Mouse (Mus musculus): Measurements from ENCODE around the gene Pde1c. TPM values are rescaled to one million over a fixed set of nuclear protein-coding genes. Genes with fewer than 3 reads are reported as not detected.

The Pde1c gene
- total RNA-seq, 1 experiment from 2014 or later: 0.58 TPM

DNA sequence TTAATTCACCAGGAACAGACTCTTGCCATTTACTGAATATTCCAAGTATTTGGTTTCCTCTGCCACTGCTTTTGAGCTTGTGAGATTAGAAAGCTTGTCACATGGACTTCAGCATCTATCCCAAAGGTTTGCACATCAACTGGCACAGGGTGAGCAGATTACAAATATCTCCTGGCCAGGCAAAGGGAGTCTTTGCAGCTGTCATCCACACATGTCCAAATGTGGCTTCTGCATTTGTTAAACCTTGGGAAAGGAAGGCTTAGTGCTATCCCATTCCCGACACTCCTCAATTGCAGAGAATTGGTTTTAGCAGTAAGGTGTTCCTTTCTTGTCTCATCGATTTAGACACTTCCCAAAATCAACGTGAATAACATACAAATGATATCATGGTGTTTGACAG, 221.7 kb downstream of the Pde1c start:
- ATAC-seq (ENCODE audit: extremely low read depth, insufficient number of reproducible peaks, low FRiP score, poor library complexity, severe bottlenecking): no peak

DNA sequence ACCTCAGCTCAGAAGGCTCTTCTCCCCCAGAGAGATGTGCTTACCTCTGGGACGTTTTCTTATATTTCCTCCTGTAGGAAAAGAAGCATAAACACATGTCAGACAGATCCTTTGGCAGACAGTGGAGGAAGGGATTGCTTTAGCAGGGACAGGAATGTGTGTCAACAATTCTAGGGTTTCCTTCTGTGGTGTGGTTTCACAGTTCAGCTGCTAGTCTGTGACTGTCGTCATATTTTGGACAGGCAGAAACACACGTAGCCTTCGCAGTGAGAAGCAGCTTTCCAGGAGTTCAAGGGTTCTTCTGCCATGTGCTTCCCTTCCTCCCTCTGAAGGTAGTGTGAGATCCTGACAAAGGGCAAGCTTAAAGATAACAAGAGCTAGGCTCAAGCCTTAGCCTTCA, 223.8 kb downstream of the Pde1c start:
- ATAC-seq (ENCODE audit: extremely low read depth, insufficient number of reproducible peaks, low FRiP score, poor library complexity, severe bottlenecking): no peak

DNA sequence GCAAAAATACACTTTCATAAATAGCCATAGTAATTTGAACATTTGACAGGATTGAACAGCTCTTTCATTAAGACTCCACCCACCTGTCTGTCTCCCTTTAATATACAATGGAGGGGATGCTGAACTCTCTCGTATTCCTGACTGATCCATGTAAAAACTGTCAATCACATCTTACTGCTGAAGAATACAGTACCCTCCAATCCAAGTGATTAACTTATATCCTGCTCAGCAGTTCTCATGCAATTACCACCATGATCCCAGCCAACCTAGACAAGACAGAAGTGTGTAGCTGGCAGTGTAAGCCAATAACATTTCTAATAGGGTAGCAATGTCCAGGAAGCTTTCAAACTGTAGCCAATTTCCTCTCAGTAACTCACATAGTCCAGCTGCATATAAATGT, 226.9 kb downstream of the Pde1c start:
- no peak for ATAC-seq (ENCODE audit: extremely low read depth, insufficient number of reproducible peaks, low FRiP score, poor library complexity, severe bottlenecking)

- no peak for ATAC-seq (ENCODE audit: extremely low read depth, insufficient number of reproducible peaks, low FRiP score, poor library complexity, severe bottlenecking)
These were observed 233.0 kb downstream of the Pde1c start for GRCm38 (mm10) chr6:56335811-56336446.

DNA sequence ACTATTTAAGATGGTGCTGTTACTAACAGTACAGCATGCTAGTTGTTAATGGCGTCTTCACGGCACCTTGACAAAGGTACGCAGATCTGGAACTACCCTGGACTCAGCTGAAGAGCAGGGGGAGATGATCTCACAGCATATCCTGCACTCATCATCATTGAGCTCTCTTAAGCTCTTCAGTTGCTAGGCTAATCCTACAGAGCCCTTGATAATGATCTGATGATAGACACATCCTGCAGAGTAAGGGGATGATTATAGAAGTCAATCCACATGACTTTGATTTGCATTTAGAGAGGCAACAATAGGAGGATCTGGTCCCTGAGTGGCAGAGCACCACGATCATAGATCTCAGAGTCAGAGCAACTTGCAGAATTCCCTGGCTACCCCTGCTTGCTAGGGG, 236.8 kb downstream of the Pde1c start:
- no peak for ATAC-seq (ENCODE audit: extremely low read depth, insufficient number of reproducible peaks, low FRiP score, poor library complexity, severe bottlenecking)

DNA sequence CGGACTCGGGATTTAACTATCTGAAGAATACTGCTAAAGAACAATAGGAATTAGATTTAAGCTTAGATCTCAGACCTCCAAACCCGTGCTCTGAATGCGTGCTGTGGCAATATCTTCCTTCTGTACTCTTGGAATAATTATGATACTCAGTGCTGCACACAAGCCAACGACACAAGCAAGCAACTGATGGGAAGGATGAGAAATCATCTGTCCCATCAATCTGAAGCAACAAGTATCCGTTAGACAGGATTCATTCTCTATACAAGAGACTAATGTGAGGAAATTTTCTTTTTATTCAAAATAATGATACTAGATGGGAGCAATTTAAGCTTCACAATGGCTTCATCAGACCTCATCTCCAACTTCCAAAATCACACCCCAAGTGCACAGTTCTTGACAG, 237.5 kb downstream of the Pde1c start:
- no peak for ATAC-seq (ENCODE audit: extremely low read depth, insufficient number of reproducible peaks, low FRiP score, poor library complexity, severe bottlenecking)

DNA sequence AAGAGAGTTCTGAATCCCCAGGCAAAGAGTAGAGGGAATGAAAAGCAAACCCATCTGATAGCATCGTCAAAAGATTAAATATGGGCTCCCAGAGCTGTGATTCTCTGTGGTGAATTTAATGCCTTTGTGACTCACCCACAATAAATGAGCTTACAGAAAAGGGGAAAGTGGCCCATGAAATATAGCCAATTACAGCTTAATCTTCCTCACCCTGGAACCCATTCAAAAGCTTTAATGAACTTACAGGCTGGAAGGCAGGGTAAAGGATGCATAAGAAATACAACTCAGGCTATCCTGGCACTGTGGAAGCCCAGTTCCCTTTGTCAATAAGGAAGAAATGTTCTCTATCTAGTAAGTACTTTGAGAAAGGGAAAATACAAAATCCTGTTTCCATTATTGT, 240.8 kb downstream of the Pde1c start:
- ATAC-seq (ENCODE audit: extremely low read depth, insufficient number of reproducible peaks, low FRiP score, poor library complexity, severe bottlenecking): no peak

DNA sequence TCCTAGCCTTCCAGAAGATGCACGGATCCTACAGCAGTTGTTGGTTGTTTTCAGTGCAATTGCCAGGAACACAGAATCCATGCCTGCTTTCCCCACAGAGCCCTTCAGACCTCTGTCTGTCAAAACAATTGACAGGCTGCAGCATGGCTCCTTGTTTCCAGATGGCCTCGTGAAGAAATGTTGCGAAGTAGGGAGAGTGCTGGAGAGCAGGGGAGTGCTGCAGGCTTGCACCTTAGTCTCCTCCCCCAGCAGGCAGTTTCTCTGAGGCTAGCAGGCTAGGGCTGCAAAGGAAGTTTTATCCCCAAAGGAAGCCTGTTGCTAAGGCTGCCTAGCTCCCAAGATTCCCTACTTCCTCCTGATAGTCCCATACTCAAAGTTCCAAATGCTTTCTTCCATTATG, 246.1 kb downstream of the Pde1c start:
- no peak for ATAC-seq (ENCODE audit: extremely low read depth, insufficient number of reproducible peaks, low FRiP score, poor library complexity, severe bottlenecking)

- no peak for ATAC-seq (ENCODE audit: extremely low read depth, insufficient number of reproducible peaks, low FRiP score, poor library complexity, severe bottlenecking)
These were observed 258.6 kb downstream of the Pde1c start for GRCm38 (mm10) chr6:56310318-56310717.

DNA sequence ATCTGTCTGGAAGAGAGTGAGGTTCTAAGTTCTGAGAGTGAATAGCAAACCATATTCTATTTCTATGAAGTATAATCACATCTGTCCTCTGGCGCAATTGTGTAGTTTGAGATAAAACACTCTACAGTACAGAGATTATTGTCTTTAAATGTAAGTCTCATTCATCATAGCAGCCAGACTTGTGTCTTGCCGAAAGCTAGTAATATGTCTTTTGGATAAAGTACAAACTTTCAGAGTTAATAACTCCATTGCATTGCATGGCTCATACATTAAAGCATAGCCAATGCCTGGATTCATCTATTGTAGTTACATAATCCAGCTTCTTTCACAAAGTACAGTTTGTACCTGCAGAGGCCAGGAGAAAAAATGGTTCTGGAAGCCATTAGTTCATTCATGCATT, 262.8 kb downstream of the Pde1c start:
- ATAC-seq (ENCODE audit: extremely low read depth, insufficient number of reproducible peaks, low FRiP score, poor library complexity, severe bottlenecking): no peak

DNA sequence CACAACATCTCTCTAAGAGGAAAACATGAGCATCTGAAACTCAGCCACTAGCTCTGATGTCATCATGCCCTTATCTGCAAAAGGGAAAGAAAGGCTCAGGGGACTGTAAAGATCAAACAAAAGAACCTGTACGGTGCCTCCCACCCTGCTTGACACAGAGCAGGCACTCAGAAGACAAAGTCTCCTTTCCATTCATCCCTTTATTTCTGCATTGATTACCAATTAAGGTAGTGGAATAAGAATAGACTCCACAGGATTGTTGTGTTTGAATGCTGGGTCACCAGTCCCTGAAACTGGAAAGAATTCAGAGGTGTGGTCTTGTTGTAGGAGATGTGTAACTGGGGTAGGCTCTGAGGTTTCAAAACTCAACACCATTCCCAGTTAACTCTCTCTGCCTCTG, 276.7 kb downstream of the Pde1c start:
- ATAC-seq (ENCODE audit: extremely low read depth, insufficient number of reproducible peaks, low FRiP score, poor library complexity, severe bottlenecking): no peak

DNA sequence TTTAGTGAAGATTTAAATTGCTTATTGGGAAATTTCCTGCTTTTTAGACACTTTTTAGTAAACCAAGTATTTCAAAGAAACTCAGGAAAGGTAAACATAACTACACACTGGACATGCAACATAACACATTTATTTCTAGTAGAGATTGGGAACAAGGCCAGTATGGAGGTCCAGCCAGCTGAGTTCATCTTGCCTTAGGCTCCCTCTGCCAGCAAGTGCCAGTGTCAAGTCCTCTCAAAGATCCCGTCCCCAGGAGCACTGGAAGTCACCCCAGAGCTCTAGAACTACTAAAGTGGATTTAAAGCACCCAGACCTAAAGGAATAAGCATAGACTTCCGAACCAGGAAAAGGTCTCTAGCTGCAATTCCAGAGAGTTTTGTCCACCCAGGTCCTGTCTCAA, 279.6 kb downstream of the Pde1c start:
- ATAC-seq (ENCODE audit: extremely low read depth, insufficient number of reproducible peaks, low FRiP score, poor library complexity, severe bottlenecking): no peak

GRCm38 (mm10) chr6:56284821-56285220, 284.1 kb downstream of the Pde1c start:
- ATAC-seq (ENCODE audit: extremely low read depth, insufficient number of reproducible peaks, low FRiP score, poor library complexity, severe bottlenecking): no peak

DNA sequence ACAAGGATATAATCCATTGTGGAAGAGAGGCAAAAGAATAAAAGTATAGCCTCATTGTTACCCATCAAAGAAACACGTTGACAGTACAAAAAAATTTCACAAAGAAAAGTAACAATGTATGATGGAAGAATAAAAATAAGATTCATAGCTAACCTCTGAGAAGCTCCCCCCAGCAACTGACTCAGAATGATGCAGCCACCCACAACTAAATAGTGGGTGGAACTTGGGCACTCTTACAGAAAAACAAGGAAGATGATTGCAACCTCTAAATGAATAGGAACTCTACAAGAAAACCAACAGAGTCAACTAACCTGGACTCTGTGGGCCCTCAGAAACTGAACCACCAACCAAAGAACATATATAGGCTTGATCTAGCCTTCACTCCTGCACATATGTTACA, 293.4 kb downstream of the Pde1c start:
- no peak for ATAC-seq (ENCODE audit: extremely low read depth, insufficient number of reproducible peaks, low FRiP score, poor library complexity, severe bottlenecking)

DNA sequence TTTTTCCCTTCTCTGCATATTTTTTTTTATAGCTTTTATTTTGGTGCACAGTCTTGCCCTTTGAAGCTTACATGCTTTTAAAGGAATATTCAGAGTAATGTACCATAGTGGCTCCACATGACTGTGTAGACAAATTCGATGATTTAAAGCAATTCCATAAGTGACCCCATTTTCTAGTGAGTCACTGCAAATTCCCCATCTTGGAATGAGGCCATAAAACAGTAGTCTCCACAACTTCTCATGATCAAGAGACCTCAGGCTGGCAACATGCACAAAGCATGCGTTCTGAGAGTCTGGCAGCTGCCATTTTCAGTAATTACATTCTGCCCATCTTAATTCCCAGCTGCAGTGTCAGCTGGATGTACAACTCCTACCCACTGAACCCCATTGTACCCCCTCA, 297.2 kb downstream of the Pde1c start:
- ATAC-seq (ENCODE audit: extremely low read depth, insufficient number of reproducible peaks, low FRiP score, poor library complexity, severe bottlenecking): no peak

- no peak for ATAC-seq (ENCODE audit: extremely low read depth, insufficient number of reproducible peaks, low FRiP score, poor library complexity, severe bottlenecking)
These were observed 304.4 kb downstream of the Pde1c start for GRCm38 (mm10) chr6:56264509-56264908.

- ATAC-seq (ENCODE audit: extremely low read depth, insufficient number of reproducible peaks, low FRiP score, poor library complexity, severe bottlenecking): no peak
These were observed 308.8 kb downstream of the Pde1c start for GRCm38 (mm10) chr6:56260118-56260517.

- ATAC-seq (ENCODE audit: extremely low read depth, insufficient number of reproducible peaks, low FRiP score, poor library complexity, severe bottlenecking): no peak
These were observed 311.2 kb downstream of the Pde1c start for GRCm38 (mm10) chr6:56257555-56258297.

- no peak for ATAC-seq (ENCODE audit: extremely low read depth, insufficient number of reproducible peaks, low FRiP score, poor library complexity, severe bottlenecking)
These were observed 318.8 kb downstream of the Pde1c start for GRCm38 (mm10) chr6:56250091-56250490.

DNA sequence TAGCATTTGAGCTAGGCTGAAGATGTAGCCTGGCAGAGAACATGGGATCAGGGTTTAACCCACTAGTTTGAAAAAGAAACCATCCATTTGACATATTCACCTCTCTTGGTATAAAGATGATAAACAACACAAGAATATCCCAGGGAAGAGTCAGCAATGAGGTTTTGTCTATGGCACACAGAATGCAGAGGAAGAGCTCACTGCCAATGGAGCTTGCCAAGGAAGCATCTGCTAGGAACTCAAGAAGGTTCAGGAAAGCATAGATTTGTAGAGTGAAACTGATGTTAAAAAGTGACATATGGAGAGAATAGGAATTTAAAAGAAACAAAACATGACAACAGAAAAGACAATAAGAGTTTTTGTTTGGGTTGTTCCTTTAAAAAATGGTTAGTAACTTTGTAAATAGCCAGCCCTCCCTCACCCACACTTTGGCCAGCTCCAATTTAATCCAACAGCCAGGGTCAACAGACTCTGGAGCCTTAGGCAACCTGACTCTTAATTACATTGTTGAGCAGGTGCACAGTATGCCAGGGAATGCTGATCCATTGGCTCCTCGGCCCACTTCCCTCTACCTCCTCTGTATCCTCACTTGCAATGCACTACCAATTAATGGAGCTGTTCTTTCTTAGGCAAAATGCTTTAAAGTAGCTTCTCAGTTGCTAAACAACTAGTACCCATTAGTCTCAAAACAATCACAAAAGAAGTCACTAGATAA, 377.3 kb downstream of the Pde1c start:
- no peak for ATAC-seq (ENCODE audit: extremely low read depth, insufficient number of reproducible peaks, low FRiP score, poor library complexity, severe bottlenecking)

All from neutrophil, adult 5-6 weeks (primary cell).